Comparison of ENCODE assay signal across 24 mouse cellular contexts in genomic region chr15:79985471-79985870, GRCm38 (mm10). TPM values are rescaled to one million over a fixed set of nuclear protein-coding genes. Genes with fewer than 3 reads are reported as not detected.
A peak's percentile ranks its signal among the peaks of the same experiment; 100 is the strongest.
DNase-seq lines count a peak whose midpoint lies in the region; ATAC-seq and TF ChIP-seq lines count a peak whose summit lies in the region.
"Had no signal": no experiment of that assay in that cellular context is flagged by ENCODE, and none has a peak within 500 bp of the region (broad histone marks: within the 10 kb centered on the region; RNA-seq: fewer than 3 reads in every experiment).

No protein-coding gene starts in this region.

- H3K4me3 ChIP-seq in lung, embryonic 16.5 days (ENCODE audit: low read length), result no peak overlapping the region
- H3K4me3 ChIP-seq in MEL (ENCODE audit: control insufficient read depth in 1 of 2, insufficient read depth in 1 of 2, low read depth in 2 of 2, low read length in 2 of 2), result no peak overlapping the region
- H3K4me3 ChIP-seq: embryonic facial prominence, embryonic 12.5 days; embryonic facial prominence, embryonic 15.5 days; forebrain, embryonic 12.5 days; forebrain, embryonic 15.5 days; gastrocnemius, adult 2 months; hindbrain, embryonic 12.5 days had no signal

- 30% methylated on average over 11 of the region's 11 CpGs for WGBS in lung, embryonic 16.5 days

- no peak overlapping the region for H3K27ac ChIP-seq in lung, embryonic 16.5 days (ENCODE audit: low read length)
- no peak overlapping the region for H3K27ac ChIP-seq in MEL (ENCODE audit: control insufficient read depth, low read depth, low read length)
- H3K27ac ChIP-seq: embryonic facial prominence, embryonic 12.5 days; embryonic facial prominence, embryonic 15.5 days; forebrain, embryonic 12.5 days; forebrain, embryonic 15.5 days; gastrocnemius, adult 2 months; hindbrain, embryonic 12.5 days had no signal

- H3K27me3 ChIP-seq in lung, embryonic 16.5 days (ENCODE audit: control insufficient read depth, insufficient read depth, low read depth, low read length), result no peaks in the 10 kb centered on the region
- H3K27me3 ChIP-seq in MEL (ENCODE audit: control insufficient read depth in 1 of 2, insufficient read depth in 2 of 2, low read length in 2 of 2), result no peaks in the 10 kb centered on the region; a peak in 1 of 4 replicates
- H3K27me3 ChIP-seq: embryonic facial prominence, embryonic 12.5 days; embryonic facial prominence, embryonic 15.5 days; forebrain, embryonic 12.5 days; forebrain, embryonic 15.5 days; hindbrain, embryonic 12.5 days had no signal

- ATAC-seq in lung, embryonic 16.5 days (ENCODE audit: low read depth), result peak; percentile 23; the same call in 1 of the 2 replicates
- peak; percentile 43 for ATAC-seq in inflammation-experienced regulatory T-cells, adult 6 months
- no peak for ATAC-seq in erythroid progenitor cell, adult 5-6 weeks (replicated peaks; ENCODE audit: low FRiP score, poor library complexity, severe bottlenecking)
- ATAC-seq: forebrain, embryonic 15.5 days; hindbrain, embryonic 16.5 days; intestine, embryonic 16.5 days had no signal

- no peak for TF ChIP-seq EP300 in MEL (IDR thresholded peaks at IDR 0.05; ENCODE audit: low read depth in 1 of 2, low read length in 2 of 2)

- H3K36me3 ChIP-seq in lung, embryonic 16.5 days (ENCODE audit: control insufficient read depth, insufficient read depth, low read length), result no peaks in the 10 kb centered on the region
- H3K36me3 ChIP-seq in MEL (ENCODE audit: control insufficient read depth in 1 of 2, insufficient read depth in 2 of 2, low read length in 2 of 2), result no peaks in the 10 kb centered on the region
- H3K36me3 ChIP-seq: embryonic facial prominence, embryonic 12.5 days; embryonic facial prominence, embryonic 15.5 days; forebrain, embryonic 12.5 days; forebrain, embryonic 15.5 days; hindbrain, embryonic 12.5 days had no signal

- no peak for TF ChIP-seq CTCF in MEL (IDR thresholded peaks at IDR 0.05 in 2 of 3, conservative IDR thresholded peaks at IDR 0.05 in 1 of 3; ENCODE audit: control insufficient read depth in 1 of 3, insufficient read depth in 1 of 3, low read depth in 2 of 3, low read length in 3 of 3, poor library complexity in 1 of 3, severe bottlenecking in 1 of 3)

- no peaks in the 10 kb centered on the region for H3K79me2 ChIP-seq in MEL (ENCODE audit: control insufficient read depth, insufficient read depth, low read length, poor library complexity)

- DNase-seq in lung, postnatal 25 days (ENCODE audit: low spot score), result no peak
- peak; percentile 29 for DNase-seq in CD4-positive helper T cell, adult 2 months (ENCODE audit: low read depth, low spot score)
- DNase-seq in MEL (ENCODE audit: low read depth, low spot score) (peak; percentile 9), adipocyte (ENCODE audit: low spot score) (no peak)
- no peak for DNase-seq in kidney, adult 8-10 months
- DNase-seq: adrenal gland, adult 2 months; adrenal gland, postnatal 14 days; cerebellum, adult 11-12 months; cerebellum, adult 8-10 months; cerebellum, postnatal 14 days; gastrocnemius, adult 2 months; gastrocnemius, postnatal 14 days; heart, adult 11 months had no signal

- no peak overlapping the region for H3K4me2 ChIP-seq in lung, embryonic 16.5 days (ENCODE audit: low read depth, low read length)
- H3K4me2 ChIP-seq: embryonic facial prominence, embryonic 12.5 days; embryonic facial prominence, embryonic 15.5 days; forebrain, embryonic 12.5 days; forebrain, embryonic 15.5 days; heart, embryonic 11.5 days; hindbrain, embryonic 12.5 days had no signal

- H3K9me3 ChIP-seq in lung, embryonic 16.5 days (ENCODE audit: control insufficient read depth, low read length), result no peaks in the 10 kb centered on the region
- no peaks in the 10 kb centered on the region for H3K9me3 ChIP-seq in MEL (replicated peaks; ENCODE audit: insufficient read depth, low read length)
- H3K9me3 ChIP-seq: embryonic facial prominence, embryonic 12.5 days; embryonic facial prominence, embryonic 15.5 days; forebrain, embryonic 12.5 days; forebrain, embryonic 15.5 days; hindbrain, embryonic 12.5 days had no signal

- H3K4me1 ChIP-seq in lung, embryonic 16.5 days (replicated peaks; ENCODE audit: control insufficient read depth, insufficient read depth, low read length), result peaks cover 18% of the 10 kb centered on the region
- no peaks in the 10 kb centered on the region for H3K4me1 ChIP-seq in MEL (ENCODE audit: control insufficient read depth in 1 of 2, insufficient read depth in 2 of 2, low read length in 2 of 2)
- H3K4me1 ChIP-seq: forebrain, embryonic 12.5 days; forebrain, embryonic 15.5 days had no signal

- no peak for TF ChIP-seq POLR2A in MEL (IDR thresholded peaks at IDR 0.05; ENCODE audit: control insufficient read depth in 1 of 2, insufficient read depth in 1 of 2, low read depth in 1 of 2, low read length in 2 of 2, poor library complexity in 1 of 2)

- no peak overlapping the region for H3K9ac ChIP-seq in lung, embryonic 16.5 days (ENCODE audit: low read length)
- no peak overlapping the region for H3K9ac ChIP-seq in MEL (ENCODE audit: control insufficient read depth, low read depth, low read length, poor library complexity, severe bottlenecking)
- H3K9ac ChIP-seq: embryonic facial prominence, embryonic 12.5 days; embryonic facial prominence, embryonic 15.5 days; forebrain, embryonic 12.5 days; forebrain, embryonic 15.5 days; hindbrain, embryonic 12.5 days had no signal

- TF ChIP-seq RAD21 in MEL (IDR thresholded peaks at IDR 0.05; ENCODE audit: low read depth, low read length), result no peak

TF ChIP-seq in MEL, 35 proteins besides CTCF, POLR2A, EP300 and RAD21:
- TF ChIP-seq ELF1 (IDR thresholded peaks at IDR 0.05; ENCODE audit: low read depth, low read length) (no peak), UBTF (IDR thresholded peaks at IDR 0.05; ENCODE audit: borderline replicate concordance, insufficient read depth, low read depth, low read length) (no peak), ZNF384 (IDR thresholded peaks at IDR 0.05; ENCODE audit: low read depth, low read length) (no peak), ZKSCAN1 (IDR thresholded peaks at IDR 0.05; ENCODE audit: low read depth, low read length) (no peak), ETS1 (IDR thresholded peaks at IDR 0.05; ENCODE audit: low read depth, low read length) (no peak), CHD2 (IDR thresholded peaks at IDR 0.05; ENCODE audit: low read length) (no peak), SIN3A (IDR thresholded peaks at IDR 0.05; ENCODE audit: low read length) (no peak), MYC (IDR thresholded peaks at IDR 0.05; ENCODE audit: low read depth, low read length) (no peak), NRF1 (IDR thresholded peaks at IDR 0.05; ENCODE audit: insufficient read depth, low read depth, low read length, poor library complexity, severe bottlenecking) (no peak), KAT2A (conservative IDR thresholded peaks at IDR 0.05; ENCODE audit: low read depth, low read length) (no peak), MAFK (IDR thresholded peaks at IDR 0.05; ENCODE audit: borderline replicate concordance, low read depth, low read length) (no peak), JUND (IDR thresholded peaks at IDR 0.05; ENCODE audit: low read depth, low read length) (no peak), TBP (IDR thresholded peaks at IDR 0.05; ENCODE audit: low read depth, low read length) (no peak), CHD1 (IDR thresholded peaks at IDR 0.05; ENCODE audit: low read depth, low read length) (no peak), USF2 (IDR thresholded peaks at IDR 0.05; ENCODE audit: borderline replicate concordance in 1 of 2, insufficient read depth in 1 of 2, low read depth in 1 of 2, low read length in 2 of 2) (no peak), HCFC1 (IDR thresholded peaks at IDR 0.05; ENCODE audit: low read depth, low read length) (no peak), MAZ (IDR thresholded peaks at IDR 0.05; ENCODE audit: low read depth, low read length) (no peak)

RNA-seq across cellular contexts. Expression of gene Cbx7, which starts 14.6 kb away (rescaled TPM):
- 3.1 and 4.3 TPM in 2 replicates for polyA plus RNA-seq in lung, embryonic 16.5 days (2015; fragmentation: Nextera tagmentation; extraction: Ambion mirVana)
- total RNA-seq in MEL (2012; rRNA removed), result 2.9 and 3.7 TPM in 2 replicates
- polyA plus RNA-seq in MEL (2012; ENCODE audit: insufficient read depth in 1 of 2, insufficient read length in 2 of 2, low read depth in 1 of 2, low replicate concordance in 2 of 2, missing spikeins in 1 of 2), result 10 to 100 TPM in 1 of 2 experiments, not detected in 1; 11.1 TPM
- 10 to 100 TPM; 13.3 to 48.6 (median 38.5) TPM for polyA plus RNA-seq in inflammation-experienced regulatory T-cells, adult 6 months (2017; shearing (Covaris generic))
- 21.0 and 23.1 TPM in 2 replicates for total RNA-seq in erythroid progenitor cell, adult 5-6 weeks (2015; ENCODE audit: low replicate concordance)
- total RNA-seq in erythroid progenitor cell, adult 5-6 weeks (2017; ENCODE audit: low replicate concordance), result 12.1 and 15.4 TPM in 2 replicates

RNA-seq across cellular contexts. Expression of gene Pdgfb, which starts 29.3 kb away (rescaled TPM):
- polyA plus RNA-seq in lung, embryonic 16.5 days (2015; fragmentation: Nextera tagmentation; extraction: Ambion mirVana), result 7.2 and 7.7 TPM in 2 replicates
- 0.23 and 0.26 TPM in 2 replicates for total RNA-seq in MEL (2012; rRNA removed)
- under 1 TPM in 1 of 2 experiments, not detected in 1; 0.72 TPM for polyA plus RNA-seq in MEL (2012; ENCODE audit: insufficient read depth in 1 of 2, insufficient read length in 2 of 2, low read depth in 1 of 2, low replicate concordance in 2 of 2, missing spikeins in 1 of 2)
- 1 to 10 TPM; 1.4 to 2.1 (median 2.1) TPM for polyA plus RNA-seq in inflammation-experienced regulatory T-cells, adult 6 months (2017; shearing (Covaris generic))
- total RNA-seq in erythroid progenitor cell, adult 5-6 weeks (2015; ENCODE audit: low replicate concordance), result 1.3 TPM in 1 of 2 replicates, not detected in the other
- 1.6 TPM in 1 of 2 replicates, not detected in the other for total RNA-seq in erythroid progenitor cell, adult 5-6 weeks (2017; ENCODE audit: low replicate concordance)

Comparison
In these comparisons a context has a peak if more than half of its experiments do, and no peak if none do; other contexts are left out.
1. DNase-seq: peak in CD4-positive helper T cell, adult 2 months (single experiment) and MEL (single experiment); none in lung, postnatal 25 days (single experiment), kidney, adult 8-10 months (0 of 2) and adipocyte (single experiment).